Mouse (Mus musculus) layer of hippocampus, adult 9-11 months (tissue): Measurements from ENCODE around the gene Dock4.
A peak's percentile ranks its signal among the peaks of the same experiment; 100 is the strongest.

ENCODE experiments used
- DNase-seq: peaks from one replicate; pipeline ENCODE4 v3.0.0; 2022

Gene Dock4

GRCm38 (mm10) chr12:40463828-40464227 is 18.1 kb downstream of the Dock4 start:
- DNase-seq, result no peak

GRCm38 (mm10) chr12:40464282-40464681 is 18.5 kb downstream of the Dock4 start:
- DNase-seq, result peak; percentile 54

DNA sequence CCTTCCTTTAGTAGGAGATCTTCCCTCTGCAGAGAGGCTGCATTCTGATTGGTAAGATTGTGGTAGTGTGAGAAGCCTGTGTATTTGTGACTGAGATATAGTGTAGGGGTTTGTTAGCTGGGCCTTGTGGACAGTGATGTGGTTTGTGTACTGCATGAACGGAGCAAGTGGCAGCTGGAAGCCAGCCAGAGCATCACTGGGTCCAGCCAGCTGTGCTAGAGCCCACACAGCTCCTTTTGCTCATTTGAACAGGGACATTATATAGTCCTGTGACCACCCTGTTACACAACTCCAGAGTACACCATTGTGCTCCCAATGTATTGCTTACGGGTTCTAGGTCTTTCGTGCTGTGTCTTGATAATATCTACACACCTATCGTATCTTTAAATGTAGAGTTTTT is 22.5 kb downstream of the Dock4 start:
- peak; percentile 80 for DNase-seq

DNA sequence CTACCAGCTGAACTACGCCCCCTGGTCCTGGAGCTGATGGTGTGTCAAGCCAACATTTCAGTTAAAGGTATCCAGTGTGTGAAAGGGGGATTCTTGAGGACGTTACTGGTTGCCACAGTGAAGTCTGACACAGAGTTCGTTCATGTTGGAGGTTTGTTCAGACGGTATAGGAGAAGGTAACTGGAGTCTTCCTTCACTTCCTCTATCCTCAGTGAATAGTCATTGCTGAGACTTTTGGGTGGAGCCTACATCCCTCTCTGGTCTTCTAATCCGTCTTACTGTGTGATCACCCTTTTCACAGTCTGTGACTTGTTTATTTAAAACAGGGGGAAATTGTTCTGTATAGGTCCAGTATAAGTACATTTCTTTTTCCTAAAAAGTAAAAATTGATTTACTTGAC is 23.3 kb downstream of the Dock4 start:
- DNase-seq, result no peak

GRCm38 (mm10) chr12:40471649-40472399 is 26.1 kb downstream of the Dock4 start:
- no peak for DNase-seq

GRCm38 (mm10) chr12:40473709-40474108 is 28.0 kb downstream of the Dock4 start:
- DNase-seq, result no peak

- no peak for DNase-seq
Observed at GRCm38 (mm10) chr12:40477621-40478452, 32.1 kb downstream of the Dock4 start.

- DNase-seq, result no peak
Observed at GRCm38 (mm10) chr12:40484224-40484623, 38.5 kb downstream of the Dock4 start.

GRCm38 (mm10) chr12:40485210-40485609 is 39.5 kb downstream of the Dock4 start:
- no peak for DNase-seq

DNA sequence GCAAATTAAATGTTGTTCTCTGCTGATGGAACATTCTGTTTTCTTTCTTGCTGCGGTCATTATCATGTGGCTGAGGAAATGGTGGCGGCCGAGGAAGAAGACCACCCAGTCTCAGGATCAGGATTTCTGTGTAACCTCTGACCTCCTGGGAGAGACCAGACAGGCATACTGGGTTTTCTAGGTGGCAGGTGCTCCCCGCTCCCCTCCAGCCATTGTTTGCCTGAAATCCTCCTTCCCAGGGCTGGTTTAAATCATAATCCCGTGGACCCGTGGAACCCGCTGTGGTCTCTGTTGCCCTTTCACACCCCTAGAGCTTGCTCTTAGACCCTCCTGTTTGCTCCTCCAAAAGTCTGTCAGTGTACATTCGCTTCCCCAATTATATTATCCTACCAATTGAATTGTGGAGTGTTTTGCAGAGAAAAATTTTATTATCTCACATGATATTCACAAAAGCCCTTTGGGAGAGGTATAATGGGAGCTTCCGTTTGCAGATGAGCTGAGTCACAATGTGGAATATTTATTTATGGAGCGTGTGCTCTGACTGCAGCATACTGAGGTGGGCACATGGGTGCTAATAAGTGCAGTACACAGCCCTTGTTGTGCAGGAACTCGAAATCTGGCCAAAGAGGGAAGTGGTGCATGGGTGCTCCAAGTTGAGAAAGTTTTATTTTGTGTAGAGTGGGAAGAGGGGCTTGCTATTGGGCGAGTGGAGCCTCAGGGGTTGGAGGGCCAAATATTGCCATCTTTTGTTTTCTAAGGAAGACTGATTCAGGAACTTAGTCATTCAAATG is 40.5 kb downstream of the Dock4 start:
- no peak for DNase-seq

DNA sequence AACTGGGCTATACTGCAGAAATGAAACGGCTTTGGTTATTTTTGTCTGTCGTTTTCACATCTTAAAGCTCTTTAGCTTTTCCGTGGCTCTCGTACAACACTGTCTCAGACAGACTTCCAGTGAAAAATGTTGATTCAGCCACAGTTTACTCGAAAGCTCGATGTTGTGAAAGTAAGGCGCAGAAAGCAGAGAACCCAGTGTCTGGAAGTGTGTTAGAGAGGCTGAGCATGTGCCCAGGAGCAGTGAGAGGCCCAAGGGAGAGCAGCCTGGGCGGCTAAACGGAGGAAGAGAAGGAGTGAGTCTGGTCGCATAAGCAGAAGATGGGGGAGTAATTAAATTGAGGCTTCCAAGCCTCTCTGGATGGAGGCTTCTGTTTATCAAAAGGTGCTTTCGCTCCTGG is 50.6 kb downstream of the Dock4 start:
- DNase-seq, result no peak

GRCm38 (mm10) chr12:40497806-40498205 is 52.1 kb downstream of the Dock4 start:
- DNase-seq, result no peak

GRCm38 (mm10) chr12:40498250-40498671 is 52.5 kb downstream of the Dock4 start:
- DNase-seq, result no peak

DNA sequence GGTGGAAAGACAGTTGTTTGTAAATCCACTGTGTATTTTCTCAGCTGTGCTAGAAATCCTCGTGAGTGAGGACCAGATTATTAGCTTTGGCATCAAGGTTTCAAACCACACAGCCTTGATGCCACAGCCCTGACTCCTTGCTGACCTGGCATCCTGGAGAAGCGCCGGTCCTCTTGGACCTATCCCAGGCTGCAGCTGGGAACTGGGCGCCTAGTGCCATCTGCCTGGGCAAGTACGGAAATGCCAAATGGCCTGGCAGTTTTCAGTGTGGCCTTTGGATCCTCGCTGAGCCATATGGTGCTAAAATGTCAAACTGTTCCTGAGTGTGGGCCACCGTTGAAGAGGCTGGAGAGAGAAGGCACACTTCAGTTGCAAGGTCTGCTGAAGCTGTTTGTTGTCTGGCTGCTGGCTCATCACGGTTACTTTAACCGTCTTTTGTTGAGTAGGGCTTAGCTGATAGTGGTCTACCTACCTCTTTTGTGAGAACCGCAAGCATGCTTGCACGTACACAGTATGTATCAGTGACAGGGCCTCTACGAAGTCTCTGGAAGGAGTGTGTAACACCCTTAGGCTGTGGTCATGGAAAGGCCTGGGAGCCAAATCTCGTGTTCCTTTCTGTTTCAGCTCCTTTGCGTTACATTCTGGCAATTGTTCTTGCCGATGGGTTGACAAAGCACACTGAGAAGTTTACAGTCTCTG is 53.3 kb downstream of the Dock4 start:
- peak; percentile 62 for DNase-seq

DNA sequence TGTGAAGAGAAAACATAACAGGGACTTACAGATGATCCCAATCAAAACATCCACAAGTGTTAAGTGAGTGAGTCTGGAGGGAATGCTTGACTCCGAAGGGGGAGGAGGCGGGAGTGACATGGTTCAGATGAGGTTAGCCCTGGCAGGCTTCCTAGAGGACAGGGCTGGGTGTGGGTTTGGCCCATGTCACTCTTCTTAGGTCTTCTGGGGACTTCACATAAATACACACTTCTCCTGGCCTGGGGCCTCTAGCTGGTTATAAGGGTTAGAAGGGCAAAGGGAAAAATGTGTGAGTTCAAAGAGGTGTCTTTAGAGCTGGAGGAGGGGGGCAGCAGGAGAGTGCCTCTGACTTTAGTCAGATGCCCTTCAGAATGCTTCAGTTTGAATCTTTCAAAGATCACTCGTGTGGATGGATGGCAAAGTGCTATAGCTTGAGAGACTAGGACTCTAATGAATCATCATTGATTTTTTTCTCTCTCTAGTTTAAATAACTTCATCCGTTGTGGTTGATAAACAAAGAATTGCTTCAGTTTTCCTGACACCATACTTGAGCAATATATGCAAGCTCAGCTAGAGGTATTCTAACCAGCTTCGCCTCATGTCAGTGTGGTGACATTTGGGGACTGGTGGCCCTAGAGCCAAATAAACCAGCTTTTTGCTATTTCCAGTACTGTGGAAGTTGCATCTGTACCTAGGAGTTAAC is 54.0 kb downstream of the Dock4 start:
- no peak for DNase-seq

- no peak for DNase-seq
Observed at GRCm38 (mm10) chr12:40501141-40501540, 55.4 kb downstream of the Dock4 start.

- no peak for DNase-seq
Observed at GRCm38 (mm10) chr12:40503520-40503919, 57.8 kb downstream of the Dock4 start.

GRCm38 (mm10) chr12:40504687-40505086 is 58.9 kb downstream of the Dock4 start:
- no peak for DNase-seq

DNA sequence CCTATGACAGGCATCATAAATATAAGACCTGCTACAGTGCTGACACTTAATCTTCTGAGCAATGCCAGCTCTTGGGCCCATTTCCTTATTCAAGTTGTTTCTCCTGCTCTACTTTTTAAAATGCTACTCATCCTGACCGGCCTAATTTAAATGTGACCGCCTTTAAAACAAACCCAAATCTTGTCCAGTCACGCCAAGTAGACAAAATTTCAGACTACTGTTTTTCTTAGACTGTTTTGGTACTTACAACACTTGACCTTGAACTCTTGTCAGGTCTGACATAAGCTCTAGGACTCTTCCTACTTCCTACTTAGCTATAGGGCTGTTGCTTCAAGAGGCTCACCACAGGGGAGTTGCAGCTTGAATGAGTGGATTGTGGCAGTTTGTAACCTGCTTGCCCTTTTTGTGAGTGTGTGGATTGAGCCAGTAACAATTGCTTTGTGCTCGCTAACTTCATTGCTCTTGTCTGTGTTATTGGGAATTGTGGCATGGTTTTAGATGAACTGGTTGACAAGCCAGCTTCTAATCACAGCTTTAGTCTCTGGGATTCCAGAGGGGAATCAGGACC is 62.2 kb downstream of the Dock4 start:
- DNase-seq, result no peak

GRCm38 (mm10) chr12:40508416-40508815 is 62.7 kb downstream of the Dock4 start:
- no peak for DNase-seq

DNA sequence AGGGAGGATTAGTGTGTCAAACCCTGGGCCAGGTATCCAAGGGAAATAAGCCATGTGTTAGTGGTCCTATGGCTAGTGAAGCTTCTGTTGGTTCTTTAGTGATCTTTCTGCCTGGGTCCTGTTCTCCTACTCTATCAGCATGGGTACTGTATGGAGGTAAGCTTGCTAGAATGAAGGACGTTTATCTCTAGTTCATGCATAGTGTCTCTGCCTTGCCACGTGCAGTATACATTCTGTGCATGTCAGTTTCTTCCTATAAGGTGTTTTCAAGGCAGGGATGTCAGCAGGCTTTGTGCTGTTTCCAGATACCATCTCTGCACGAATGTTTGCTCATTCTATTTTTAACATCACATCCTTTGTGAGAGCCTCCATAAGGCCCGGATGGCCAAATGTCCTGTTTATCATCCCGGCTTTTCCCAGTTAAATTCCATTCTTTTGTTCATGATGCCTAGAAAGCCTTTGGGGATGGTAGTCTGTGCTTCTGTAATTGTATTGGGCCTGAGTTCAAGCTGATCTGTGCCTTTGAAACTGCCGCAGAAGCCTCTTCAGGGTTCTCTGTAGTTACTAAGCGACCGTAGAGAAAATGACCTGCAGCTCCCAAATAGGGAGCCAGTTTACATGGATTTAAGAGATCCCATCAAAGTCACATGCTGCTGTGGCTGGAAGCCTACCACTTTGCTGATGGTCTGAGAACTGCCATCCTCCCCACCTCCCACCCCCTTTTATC is 66.1 kb downstream of the Dock4 start:
- DNase-seq, result no peak
